Mouse (Mus musculus): ENCODE results near the gene Il31ra.

GRCm38 (mm10) chr13:112582291-112582690 is 11.9 kb downstream of the Il31ra start:
- no peak for TF ChIP-seq CTCF (IDR thresholded peaks at IDR 0.05; ENCODE audit: control insufficient read depth, insufficient read depth, insufficient replicate concordance, low read depth, low read length)
- TF ChIP-seq POLR2A (IDR thresholded peaks at IDR 0.05; ENCODE audit: control insufficient read depth, low read depth, low read length): no peak
